Mouse (Mus musculus): Measurements from ENCODE around the gene Bnc1.

Bnc1 gene

DNA sequence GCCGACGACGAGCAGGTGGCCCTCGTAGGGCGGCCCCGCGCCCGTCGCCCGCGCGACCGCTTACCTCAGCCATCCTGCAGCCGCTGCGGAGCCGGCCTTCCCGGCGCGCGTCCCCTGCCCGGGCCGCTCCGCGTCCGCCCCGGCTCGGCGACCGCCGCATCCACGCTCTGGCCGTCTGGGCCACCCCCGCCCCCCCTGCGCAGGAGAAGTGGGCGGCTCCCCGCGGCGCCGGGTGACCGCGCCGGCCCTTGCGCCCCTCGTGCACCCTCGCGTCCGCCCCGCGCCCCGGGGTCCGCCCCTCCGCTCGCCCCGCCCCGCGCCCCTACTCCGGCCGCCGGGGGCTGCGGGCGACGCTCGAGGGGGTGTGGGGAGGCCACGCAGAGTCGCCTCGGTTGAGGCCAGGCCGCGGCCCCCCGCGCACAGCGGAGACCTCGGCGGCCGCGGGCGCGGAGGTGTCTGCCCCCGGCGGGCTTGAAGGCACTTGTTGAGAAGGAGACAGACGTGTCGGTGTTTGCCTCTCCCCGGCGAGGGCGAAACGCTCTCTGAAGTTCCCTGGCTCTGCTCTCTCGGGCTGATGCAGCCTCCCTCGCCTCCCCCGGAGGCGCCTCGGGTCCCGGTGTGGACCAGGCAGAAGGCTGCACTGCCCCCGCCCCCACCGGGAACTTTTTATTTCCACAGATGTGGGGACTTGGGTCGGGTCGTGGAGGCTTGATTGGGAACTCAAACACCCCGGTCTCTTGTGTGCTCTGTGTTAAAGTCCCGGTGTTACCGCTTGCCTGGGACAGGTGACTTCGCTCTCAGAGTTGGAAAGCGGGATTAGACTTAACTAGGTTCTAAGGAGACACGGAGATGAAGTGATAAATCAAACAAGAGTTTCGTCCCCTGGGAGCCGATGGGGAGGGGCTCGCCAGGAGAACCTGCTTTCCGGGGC is at the start of gene Bnc1:
Bnc1 (minus strand) TSS at position 162 of the 931 bp plus-strand sequence.
- DNase-seq (ENCODE audit: low spot score) = no peak

DNA sequence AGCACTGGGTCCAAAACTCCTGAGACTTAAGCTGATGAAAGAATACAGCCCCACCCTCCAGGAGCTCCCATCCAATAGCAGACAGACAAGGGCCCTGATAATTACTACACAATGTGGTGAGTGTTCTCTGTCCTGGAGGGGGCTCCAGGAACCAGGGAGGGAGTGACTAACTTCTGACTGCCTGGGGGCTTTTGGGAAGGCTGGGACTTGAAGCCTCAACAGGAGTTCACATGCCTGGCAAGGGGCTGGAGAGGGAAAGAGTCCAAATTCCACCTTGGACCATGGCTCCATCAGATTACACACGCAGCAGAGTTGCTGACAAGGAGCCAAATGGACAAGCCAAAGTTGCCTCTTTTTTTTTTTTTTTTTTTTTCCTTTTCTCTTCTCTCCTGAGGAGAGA is 41.3 kb upstream of the Bnc1 start:
- DNase-seq (ENCODE audit: low spot score) = no peak

DNA sequence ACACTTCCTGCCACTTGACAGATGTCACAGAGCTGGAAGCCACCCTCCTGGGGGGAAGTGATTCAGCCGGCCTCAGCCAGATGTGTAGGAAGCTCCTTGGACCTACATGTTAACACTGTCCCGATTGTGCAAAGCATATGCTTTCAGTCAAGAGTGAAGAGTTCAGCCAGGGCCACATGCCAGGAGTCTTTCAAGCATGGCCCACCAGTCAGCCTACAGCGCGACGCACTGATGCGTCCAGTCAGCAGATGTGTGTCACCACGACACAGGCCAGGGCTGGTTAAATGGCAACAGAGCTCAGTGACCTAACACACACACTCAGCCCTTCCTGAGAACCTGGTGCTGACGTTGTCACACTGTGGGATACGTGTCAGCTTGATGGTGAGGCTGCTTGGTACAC is 37.6 kb upstream of the Bnc1 start:
- DNase-seq (ENCODE audit: low spot score) = no peak

DNA sequence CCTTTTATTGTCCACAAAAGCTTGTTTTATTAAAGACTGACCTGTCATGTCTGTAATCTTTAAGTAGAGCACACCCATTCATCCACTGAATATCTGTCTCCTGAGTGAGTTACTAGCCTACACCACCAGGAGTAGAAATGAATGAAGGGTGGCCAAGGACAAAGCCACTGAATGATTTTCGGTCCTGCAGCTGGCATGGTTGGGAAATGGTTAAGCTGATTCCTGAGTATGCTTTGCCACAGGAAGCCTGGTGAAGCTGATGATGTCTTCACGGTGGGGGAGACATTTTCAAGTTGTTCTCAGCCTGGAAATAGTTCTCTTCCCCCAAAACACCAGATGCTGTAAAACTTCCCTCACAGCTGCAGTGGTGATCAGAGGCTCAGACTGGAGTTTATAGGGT is 33.7 kb upstream of the Bnc1 start:
- no peak for DNase-seq (ENCODE audit: low spot score)

DNA sequence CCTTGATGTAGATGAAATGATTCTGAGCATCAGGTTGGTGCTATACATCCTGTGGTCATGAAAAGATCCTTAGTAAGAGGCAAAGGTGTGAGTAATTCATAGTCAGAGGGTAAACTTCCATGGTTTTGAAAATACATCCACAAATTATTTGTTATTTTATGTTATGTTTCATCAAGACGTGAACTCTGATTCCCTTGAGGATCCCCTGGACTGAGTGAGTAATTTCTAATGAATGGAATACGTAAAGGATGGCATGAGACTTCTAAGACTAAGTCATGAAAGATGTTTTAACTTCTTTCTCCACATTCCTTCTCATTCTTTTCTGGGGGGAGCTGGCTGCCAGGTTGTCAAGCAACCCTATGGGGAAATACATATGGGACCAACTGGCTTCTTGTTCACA is 31.6 kb upstream of the Bnc1 start:
- DNase-seq (ENCODE audit: low spot score) = no peak

DNA sequence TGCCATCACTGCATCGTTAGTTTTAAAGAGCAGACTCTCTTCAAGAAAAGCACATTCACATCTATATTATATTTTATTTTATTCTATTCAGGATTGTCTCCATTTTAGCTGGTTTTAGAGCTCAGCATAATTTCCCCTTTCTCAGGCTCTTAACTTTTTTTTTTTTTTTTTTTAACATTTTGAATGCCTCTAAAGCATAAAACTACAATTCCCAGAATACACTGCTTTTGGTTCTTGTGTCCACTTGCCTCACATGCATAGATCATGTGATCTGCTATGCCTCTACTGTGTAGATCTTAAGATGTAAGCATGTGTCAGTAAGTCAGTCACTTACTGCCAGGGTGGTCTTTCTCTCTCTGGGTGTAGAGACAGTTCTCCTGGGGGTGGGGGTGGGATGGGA is 30.3 kb upstream of the Bnc1 start:
- no peak for DNase-seq (ENCODE audit: low spot score)

DNA sequence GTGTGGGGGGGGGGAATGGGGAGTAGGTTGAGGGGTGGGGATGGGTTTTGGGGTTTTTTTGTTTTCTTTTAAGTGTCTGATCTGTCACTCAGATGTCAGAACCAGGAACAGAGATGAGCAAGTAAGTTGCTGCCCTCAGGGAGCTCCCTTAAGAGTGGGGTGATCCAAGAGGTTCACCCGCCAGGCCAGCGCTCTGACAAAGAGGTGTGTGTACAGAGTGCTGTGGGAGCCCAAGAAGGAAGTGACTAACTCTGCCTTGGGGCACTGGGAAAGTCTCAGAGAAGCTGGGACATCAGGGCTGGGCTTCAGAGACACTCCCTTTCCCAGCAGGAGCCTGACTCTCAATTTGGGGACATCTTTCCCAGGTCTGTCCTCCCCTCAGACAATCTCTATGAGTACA is 25.9 kb upstream of the Bnc1 start:
- no peak for DNase-seq (ENCODE audit: low spot score)

DNA sequence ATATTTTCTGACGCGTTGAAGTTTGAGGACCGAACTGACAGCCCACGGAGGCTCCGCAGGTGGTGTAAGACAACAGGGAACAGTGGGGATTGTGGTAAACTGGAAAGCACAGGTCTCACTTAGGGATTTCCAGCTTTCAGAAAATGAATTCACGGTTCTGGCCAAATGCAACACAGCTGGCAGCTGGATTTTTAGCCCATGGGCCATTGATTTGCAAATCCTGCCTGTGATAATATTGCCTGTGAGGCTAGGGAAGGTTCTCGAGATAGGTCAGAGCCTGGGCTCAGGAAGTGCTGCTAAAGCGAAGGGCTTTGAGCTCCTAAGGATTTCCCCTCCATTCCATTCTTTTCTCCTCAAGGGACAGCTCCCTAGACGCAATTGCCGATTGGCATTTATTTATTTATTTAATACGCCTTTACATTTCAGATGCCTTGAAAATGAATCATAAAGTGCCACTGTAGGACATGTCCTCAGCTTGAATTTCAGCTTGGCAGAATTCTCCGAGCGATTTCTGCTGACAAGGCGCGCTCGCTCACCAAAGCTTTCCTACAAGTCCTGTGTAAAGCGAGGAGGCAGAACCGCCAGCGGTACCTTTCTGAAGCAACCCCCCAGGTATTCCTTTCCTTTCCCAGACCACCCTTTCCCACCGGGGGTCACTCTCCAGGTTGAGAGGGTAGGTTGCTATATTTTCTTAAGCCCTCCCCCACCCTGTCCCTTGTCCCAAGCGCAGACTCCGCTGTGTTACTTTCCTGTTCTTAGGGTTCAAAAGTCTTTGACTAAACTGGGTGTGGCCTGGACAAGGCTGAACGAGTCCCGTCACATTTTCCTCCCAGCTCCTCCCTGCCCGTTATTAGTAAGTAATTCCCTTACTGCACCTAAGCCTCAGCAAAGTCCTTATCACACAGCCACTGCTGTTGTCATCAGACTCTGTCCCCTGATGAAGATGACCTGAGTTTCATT is 24.9 kb upstream of the Bnc1 start:
- DNase-seq (ENCODE audit: low spot score) = no peak

DNA sequence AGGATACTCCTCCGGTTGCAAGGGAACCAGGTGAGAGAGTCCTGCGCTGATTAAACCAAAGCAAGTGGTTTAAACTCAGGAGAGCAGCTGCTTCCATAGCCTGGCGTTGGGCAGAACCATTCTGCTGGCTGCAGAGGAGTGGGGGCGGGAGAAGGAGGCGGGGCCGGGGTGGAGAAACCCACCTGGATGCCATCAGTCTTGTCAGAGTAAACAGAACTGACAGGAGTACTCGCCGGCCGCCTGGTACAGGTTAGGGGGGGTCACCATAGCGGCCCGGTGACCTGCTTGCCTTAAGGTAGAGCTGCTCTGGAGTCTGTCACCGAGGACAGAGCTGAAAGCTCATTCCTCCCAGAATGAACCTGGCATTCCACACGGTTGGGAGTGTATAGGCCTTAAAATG is 20.4 kb upstream of the Bnc1 start:
- no peak for DNase-seq (ENCODE audit: low spot score)

DNA sequence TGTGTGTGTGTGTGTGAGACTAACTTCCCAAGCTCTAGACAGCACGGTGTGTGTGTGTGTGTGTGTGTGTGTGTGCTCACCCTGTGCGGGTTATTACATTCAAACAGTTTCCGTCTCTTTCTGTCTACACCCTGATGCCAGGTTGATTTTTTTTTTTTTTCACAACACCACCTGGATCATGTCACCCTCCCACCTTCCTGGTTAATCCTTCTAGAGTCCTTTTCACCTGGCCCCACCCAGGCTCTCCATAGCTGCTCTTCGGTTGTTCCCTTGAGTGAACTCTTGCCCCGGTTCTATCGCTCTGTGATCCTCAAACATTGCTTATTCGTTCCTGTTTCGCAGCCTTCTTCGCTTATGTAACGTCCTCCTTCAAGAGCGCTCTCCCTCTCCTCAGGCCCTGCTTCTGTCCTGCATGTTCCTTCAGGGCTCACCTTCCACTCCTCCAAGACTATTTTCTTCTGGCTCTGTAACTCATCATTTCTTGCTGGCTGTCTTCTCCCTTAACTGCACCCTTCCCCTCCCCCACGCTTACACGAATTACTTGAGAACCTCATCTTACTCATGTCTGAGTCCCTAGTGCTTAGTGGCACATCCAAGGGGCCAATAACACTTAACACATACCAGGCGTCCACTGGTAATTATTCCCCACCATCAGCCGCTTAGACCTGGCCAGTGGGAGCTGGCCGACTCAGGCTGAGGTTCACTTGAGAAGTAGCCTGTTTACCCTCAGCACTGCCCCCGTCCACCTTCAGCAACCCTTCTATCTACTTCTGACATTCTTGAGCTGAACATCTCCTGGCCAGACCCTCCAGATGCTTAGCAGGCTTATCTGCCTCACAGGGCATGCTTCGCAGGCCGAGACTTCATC is 19.7 kb upstream of the Bnc1 start:
- no peak for DNase-seq (ENCODE audit: low spot score)

DNA sequence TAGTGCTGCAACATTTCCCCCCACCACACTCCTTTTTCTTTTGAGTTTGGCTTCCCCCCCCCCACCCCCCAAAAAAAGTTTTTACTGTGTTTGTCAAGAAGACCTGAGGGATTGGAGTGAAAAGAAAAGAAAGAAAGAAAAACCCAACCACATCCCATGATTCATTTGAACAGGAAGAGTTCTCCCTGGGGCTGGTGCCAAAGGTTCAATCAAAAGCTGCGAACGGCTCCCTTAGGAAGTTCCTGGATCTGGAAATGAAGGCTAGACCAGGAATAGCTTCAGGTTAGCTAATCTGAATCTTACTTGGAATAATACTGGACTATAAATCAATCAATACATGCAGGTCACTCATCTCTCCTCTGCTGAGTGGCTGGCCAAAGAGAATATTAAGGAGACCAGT is 15.1 kb upstream of the Bnc1 start:
- no peak for DNase-seq (ENCODE audit: low spot score)

DNA sequence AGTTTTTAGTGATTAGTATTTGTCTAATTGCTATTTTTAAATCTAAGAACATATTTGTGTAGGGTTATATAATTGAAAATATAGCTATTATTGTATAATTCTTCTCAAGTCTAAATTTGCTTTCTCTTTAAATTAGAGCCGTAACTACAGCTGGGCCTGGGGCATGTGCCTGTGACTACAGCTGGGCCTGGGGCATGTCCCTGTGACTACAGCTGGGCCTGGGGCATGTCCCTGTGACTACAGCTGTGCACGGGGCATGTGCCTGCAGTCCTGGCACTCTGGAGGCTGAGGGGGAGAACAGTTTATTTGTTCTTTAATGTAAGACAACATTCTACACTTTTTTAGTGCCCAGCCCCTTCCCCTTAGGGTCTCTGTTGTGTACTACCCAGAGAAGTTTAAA is 12.1 kb upstream of the Bnc1 start:
- DNase-seq (ENCODE audit: low spot score) = no peak

DNA sequence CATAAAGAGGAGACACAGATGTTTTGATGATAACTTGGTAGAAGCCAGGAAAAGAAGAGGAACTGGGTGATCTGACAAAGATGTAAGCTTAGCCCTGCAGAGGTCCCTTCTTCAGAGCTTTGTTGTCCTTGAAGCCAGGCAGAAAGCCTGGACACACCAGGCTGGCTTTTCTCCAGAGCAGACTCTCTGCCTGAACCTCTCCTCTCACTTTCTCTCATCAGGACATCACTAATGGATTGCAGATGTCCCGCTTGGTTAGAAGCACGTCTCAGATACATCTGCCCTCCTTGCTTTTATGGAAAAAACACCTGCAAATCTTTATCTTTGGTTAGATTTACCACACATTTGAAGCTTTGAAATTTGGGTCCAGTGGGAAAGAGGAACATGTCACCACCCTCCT is 7.7 kb upstream of the Bnc1 start:
- no peak for DNase-seq (ENCODE audit: low spot score)

DNA sequence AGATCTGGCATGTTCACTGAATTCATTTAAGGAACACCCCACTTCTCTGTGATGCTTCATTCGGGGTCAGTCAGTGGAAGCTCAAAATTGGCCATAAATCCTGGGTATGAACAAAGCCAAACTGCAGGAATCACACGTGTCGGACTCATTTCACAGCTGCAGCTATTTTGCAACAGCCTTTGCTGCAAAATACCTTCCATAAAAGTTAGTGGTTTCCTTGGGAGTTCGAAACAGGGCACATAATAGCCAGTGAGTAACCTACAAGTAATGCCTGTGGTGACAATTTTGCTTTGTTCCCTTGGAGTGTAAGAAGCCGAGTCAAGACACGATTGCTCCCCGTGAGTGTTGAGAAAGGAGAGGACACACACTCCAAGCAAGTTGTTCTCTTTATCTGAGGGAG is 7.3 kb upstream of the Bnc1 start:
- DNase-seq (ENCODE audit: low spot score) = no peak

DNA sequence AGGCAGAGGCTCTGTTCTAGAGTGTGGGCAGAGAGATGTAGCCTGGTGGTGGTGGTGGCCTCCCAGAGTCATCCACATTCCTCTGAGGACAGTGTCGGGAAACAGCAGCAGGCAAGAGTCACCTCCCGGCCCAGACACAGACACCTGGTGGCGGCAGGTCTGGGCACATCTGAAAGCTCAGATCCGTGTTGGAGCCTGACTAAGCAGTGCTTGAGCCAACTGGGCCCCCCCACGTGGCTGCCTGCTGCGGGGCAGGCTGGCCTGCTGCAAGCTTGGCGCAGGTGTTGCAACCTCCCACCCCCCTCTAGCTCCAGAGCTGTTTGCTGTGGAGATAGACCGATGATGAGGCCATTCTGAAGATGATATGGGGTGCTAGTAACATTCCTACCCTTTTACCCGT is 3.9 kb upstream of the Bnc1 start:
- no peak for DNase-seq (ENCODE audit: low spot score)

DNA sequence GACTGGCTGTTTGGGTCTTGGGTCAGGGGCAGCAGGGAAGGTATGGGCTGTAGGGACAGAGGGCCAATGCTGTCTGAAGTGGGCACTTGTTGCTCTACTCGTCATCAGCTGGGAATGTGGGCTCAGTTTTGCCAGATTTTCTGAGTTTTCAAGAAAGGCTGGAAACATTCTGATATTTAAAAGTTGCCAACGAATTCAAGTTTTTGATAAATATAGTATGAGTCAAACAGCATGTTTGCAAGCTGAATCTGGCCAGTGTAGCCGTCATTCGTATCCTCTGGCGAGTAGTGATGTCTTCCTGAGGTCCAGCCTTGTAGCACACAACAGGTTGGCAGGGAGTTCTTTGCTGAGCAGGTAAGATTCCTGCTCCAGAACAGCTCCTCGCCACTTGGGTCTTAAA is 3.0 kb upstream of the Bnc1 start:
- DNase-seq (ENCODE audit: low spot score) = no peak

DNA sequence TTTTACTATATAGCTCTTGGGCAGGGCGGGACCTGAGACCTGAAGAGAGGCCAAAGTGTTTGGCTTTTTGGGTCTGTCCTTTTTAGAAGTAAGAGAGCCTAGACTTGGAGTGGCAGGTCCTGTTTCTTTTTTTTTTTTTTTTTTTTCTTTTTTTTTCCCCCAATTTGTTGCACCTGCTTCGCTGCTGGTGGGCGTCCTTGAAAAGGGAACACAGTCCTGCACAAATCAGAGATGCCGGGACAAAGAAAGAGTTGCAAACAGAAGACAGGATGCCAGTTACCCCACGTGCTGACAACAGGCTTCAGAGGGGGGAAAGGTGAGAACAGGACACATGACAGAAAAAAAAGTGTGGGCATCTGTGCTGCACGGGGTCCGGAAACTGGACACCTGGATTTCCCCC is 1.0 kb upstream of the Bnc1 start:
- DNase-seq (ENCODE audit: low spot score) = no peak

DNA sequence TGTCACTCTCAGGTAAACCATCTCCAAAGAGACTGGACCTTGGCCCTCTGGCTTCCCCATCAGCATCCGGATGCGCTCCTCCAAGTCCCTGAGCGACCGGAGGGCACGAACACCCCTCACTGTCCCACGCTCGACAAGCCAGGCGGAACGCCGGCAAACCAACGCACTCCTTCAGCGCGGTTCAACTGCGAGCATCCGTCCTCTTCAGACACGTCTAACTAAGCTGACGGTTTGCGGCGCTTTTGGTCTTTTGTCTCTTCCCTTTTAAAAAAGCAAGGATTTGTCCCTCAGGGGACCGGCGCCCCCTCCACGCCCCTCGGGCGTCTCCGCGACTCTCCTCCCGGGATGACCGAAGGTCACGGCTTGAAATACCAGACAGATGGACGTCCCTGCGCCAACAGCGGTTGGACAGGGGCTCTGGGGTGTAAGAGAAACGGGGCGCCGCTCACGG is 456 bp downstream of the Bnc1 start:
- no peak for DNase-seq (ENCODE audit: low spot score)

DNA sequence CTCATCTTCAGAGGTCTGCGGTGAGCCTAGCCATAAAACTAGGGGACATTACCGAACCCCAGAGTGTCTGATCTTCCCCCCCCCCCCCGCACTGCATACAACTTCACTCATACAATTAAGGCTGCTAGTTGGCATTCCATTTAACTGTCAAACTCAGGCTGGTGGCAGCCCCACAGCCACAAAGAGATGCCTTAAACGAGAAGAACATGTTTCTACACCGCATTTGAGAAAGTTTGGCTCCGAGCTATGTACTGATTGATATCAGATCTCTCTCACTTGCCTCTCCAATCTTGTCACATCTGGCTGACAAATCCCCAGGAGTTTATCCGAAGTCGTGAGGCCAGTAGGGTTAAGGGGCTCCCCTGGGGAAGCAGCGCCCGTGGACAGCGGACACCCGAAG is 976 bp downstream of the Bnc1 start:
- no peak for DNase-seq (ENCODE audit: low spot score)

DNA sequence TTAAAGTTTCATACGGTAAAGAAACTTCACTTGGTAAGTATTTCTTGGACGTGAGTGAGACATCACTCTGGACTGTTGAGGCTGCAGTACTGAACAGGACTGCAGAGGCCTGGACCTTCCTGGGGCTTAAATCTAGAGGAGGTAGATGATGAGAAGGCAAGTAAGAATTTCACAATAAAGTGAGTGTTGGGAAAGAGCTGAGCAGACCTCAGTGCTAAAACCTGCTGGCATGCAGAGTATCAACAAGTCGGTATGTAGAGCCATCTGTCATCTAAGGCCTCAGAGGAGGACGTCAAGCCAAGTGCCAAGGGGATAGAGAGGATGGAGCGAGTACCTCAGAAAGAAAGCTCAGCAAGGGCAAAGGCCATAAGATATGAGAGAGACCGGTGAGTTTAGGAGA is 8.4 kb downstream of the Bnc1 start:
- no peak for DNase-seq (ENCODE audit: low spot score)

DNA sequence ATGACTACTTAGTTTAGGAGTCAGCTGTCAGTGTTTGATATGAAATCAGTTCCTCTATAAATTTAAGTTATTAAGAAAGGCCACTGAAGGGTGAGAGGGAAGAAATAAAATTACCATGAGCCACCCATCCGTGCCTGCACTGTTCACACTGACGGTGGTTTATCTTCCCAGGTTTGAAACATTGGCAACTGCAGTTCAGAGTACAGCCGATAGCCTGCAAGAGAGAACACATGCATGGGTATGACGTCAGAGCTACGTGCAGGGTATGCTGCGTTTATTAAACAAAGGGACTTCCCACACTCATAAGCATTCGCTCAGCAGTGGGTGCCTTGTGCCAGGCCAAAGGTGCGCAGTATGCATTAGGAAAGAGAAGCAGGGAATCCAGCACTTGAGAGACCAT is 13.8 kb downstream of the Bnc1 start:
- DNase-seq (ENCODE audit: low spot score) = no peak

DNA sequence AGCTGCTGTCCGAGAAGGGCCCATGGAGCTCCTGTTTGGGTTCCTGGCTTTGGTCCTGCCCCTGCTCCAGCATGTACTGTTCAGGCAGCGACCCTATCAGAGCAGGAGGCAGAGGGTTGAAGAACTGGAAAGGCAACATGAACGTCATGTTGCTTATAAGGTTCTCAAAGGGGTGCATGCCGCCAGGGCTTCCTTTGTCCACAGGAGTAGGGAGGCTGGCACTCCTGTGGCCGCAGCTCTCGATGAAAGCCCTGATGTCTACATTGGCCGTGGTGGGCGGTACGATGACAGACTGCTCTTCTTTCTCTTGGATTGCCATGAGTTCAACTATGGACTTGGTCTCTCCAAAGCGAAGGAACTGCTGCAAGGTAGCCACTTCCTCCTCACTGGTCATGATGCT is 17.5 kb downstream of the Bnc1 start:
- no peak for DNase-seq (ENCODE audit: low spot score)

Measured in T-cell, adult 2 months (primary cell).